Comparison of ENCODE assay signal across 11 mouse cellular contexts in the genomic region with DNA sequence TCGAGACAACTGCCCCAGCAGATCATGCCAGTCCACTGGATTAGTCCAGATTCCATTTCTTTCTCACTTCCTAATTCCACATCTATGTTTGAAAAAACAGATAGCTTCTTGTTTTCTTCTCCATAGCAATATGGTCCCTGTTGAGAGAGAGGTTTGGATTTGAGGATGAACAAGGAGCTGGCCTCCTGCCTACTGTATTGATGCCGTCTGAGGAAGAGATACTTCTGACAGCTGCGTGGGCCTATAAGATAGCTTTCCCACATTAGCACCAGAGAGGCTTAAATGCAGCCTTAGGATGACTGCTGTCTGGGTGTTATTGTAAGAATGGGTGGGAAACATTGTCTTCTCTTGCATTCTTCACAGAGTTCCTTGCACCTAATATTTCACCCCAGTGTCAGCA.
DNase-seq lines count a peak whose midpoint lies in the region; ATAC-seq and TF ChIP-seq lines count a peak whose summit lies in the region.
"Had no signal": no experiment of that assay in that cellular context is flagged by ENCODE, and none has a peak within 500 bp of the region (broad histone marks: within the 10 kb centered on the region; RNA-seq: fewer than 3 reads in every experiment).

No protein-coding gene starts in this region.

- H3K9ac ChIP-seq in midbrain, embryonic 13.5 days (replicated peaks): 0 out of 2 replicates have a peak overlapping the region, but pooled peaks have one; percentile 7
- H3K9ac ChIP-seq in liver, embryonic 12.5 days: no peak overlapping the region
- H3K9ac ChIP-seq: liver, postnatal 0 days; stomach, embryonic 15.5 days had no signal

- H3K9me3 ChIP-seq in hindbrain, embryonic 10.5 days: no peaks in the 10 kb centered on the region
- H3K9me3 ChIP-seq in midbrain, embryonic 13.5 days: no peaks in the 10 kb centered on the region
- no peaks in the 10 kb centered on the region for H3K9me3 ChIP-seq in liver, embryonic 12.5 days (replicated peaks)
- H3K9me3 ChIP-seq: stomach, embryonic 15.5 days had no signal

- no peaks in the 10 kb centered on the region for H3K36me3 ChIP-seq in testis, adult 2 months (ENCODE audit: control insufficient read depth, insufficient read depth, low read length)
- H3K36me3 ChIP-seq in hindbrain, embryonic 10.5 days: no peaks in the 10 kb centered on the region
- no peaks in the 10 kb centered on the region for H3K36me3 ChIP-seq in midbrain, embryonic 13.5 days
- no peaks in the 10 kb centered on the region for H3K36me3 ChIP-seq in liver, embryonic 12.5 days
- H3K36me3 ChIP-seq: stomach, embryonic 15.5 days had no signal

- ATAC-seq in midbrain, embryonic 13.5 days: no peak
- no peak for ATAC-seq in activated CD4-positive, CD25-positive, alpha-beta regulatory T cell, adult 4 months
- no peak for ATAC-seq in liver, embryonic 12.5 days
- ATAC-seq: liver, postnatal 0 days had no signal

- H3K4me2 ChIP-seq in midbrain, embryonic 13.5 days (replicated peaks): no peak overlapping the region
- no peak overlapping the region for H3K4me2 ChIP-seq in liver, embryonic 12.5 days
- H3K4me2 ChIP-seq: stomach, embryonic 15.5 days had no signal

- TF ChIP-seq CTCF in testis, adult 2 months (IDR thresholded peaks at IDR 0.05; ENCODE audit: control insufficient read depth, insufficient read depth, insufficient replicate concordance, low read depth, low read length): no peak

- H3K4me3 ChIP-seq in testis, adult 2 months (ENCODE audit: control insufficient read depth, low read depth, low read length): peak overlapping the region; percentile 68
- no peak overlapping the region for H3K4me3 ChIP-seq in hindbrain, embryonic 10.5 days
- H3K4me3 ChIP-seq in midbrain, embryonic 13.5 days (replicated peaks): no peak overlapping the region
- no peak overlapping the region for H3K4me3 ChIP-seq in liver, embryonic 12.5 days
- H3K4me3 ChIP-seq: stomach, embryonic 15.5 days had no signal

- H3K27ac ChIP-seq in testis, adult 2 months (ENCODE audit: control insufficient read depth, insufficient read depth, low read depth, low read length): no peak overlapping the region
- peak overlapping the region; percentile 92 for H3K27ac ChIP-seq in hindbrain, embryonic 10.5 days
- H3K27ac ChIP-seq in midbrain, embryonic 13.5 days: peak overlapping the region; percentile 100
- H3K27ac ChIP-seq in liver, embryonic 12.5 days: no peak overlapping the region
- H3K27ac ChIP-seq: stomach, embryonic 15.5 days had no signal

- 89% methylated on average over 3 of the region's 3 CpGs for WGBS in hindbrain, embryonic 10.5 days
- WGBS in midbrain, embryonic 13.5 days: 49% methylated on average over 3 of the region's 3 CpGs
- 68% methylated on average over 3 of the region's 3 CpGs for WGBS in liver, embryonic 12.5 days (ENCODE audit: insufficient replicate concordance)

- TF ChIP-seq POLR2A in testis, adult 2 months (IDR thresholded peaks at IDR 0.05; ENCODE audit: control insufficient read depth, low read depth, low read length): no peak

- H3K4me1 ChIP-seq in testis, adult 2 months (ENCODE audit: control insufficient read depth, insufficient read depth, low read length): no peaks in the 10 kb centered on the region
- peaks cover 52% of the 10 kb centered on the region for H3K4me1 ChIP-seq in hindbrain, embryonic 10.5 days (replicated peaks)
- peaks cover 56% of the 10 kb centered on the region for H3K4me1 ChIP-seq in midbrain, embryonic 13.5 days (replicated peaks)
- H3K4me1 ChIP-seq in liver, embryonic 12.5 days: no peaks in the 10 kb centered on the region
- H3K4me1 ChIP-seq: stomach, embryonic 15.5 days had no signal

- no peak for DNase-seq in testis, postnatal 10 days (ENCODE audit: low spot score)
- DNase-seq in hindbrain, embryonic 10.5 days (ENCODE audit: low spot score): no peak
- no peak for DNase-seq in urinary bladder, adult 18-20 months (ENCODE audit: low spot score in 2 of 2)
- DNase-seq: heart, postnatal 36 days; kidney, adult 9 months; liver, postnatal 0 days had no signal

- no peaks in the 10 kb centered on the region for H3K27me3 ChIP-seq in testis, adult 2 months (ENCODE audit: control insufficient read depth, insufficient read depth, low read length)
- peaks cover 6% of the 10 kb centered on the region for H3K27me3 ChIP-seq in hindbrain, embryonic 10.5 days (ENCODE audit: insufficient read depth, poor library complexity, severe bottlenecking)
- no peaks in the 10 kb centered on the region for H3K27me3 ChIP-seq in midbrain, embryonic 13.5 days
- no peaks in the 10 kb centered on the region for H3K27me3 ChIP-seq in liver, embryonic 12.5 days (replicated peaks)
- H3K27me3 ChIP-seq: stomach, embryonic 15.5 days had no signal

Comparison
In these comparisons a context has a peak if more than half of its experiments do, and no peak if none do; other contexts are left out.
1. H3K27ac ChIP-seq: peak in hindbrain, embryonic 10.5 days (single experiment) and midbrain, embryonic 13.5 days (single experiment); none in testis, adult 2 months (single experiment) and liver, embryonic 12.5 days (single experiment).